Mouse (Mus musculus): ENCODE data around the gene Lamtor2. TPM values are rescaled to one million over a fixed set of nuclear protein-coding genes. Genes with fewer than 3 reads are reported as not detected.

Lamtor2 gene
- polyA plus RNA-seq, 1 experiment from 2014 or later = 188 TPM

DNA sequence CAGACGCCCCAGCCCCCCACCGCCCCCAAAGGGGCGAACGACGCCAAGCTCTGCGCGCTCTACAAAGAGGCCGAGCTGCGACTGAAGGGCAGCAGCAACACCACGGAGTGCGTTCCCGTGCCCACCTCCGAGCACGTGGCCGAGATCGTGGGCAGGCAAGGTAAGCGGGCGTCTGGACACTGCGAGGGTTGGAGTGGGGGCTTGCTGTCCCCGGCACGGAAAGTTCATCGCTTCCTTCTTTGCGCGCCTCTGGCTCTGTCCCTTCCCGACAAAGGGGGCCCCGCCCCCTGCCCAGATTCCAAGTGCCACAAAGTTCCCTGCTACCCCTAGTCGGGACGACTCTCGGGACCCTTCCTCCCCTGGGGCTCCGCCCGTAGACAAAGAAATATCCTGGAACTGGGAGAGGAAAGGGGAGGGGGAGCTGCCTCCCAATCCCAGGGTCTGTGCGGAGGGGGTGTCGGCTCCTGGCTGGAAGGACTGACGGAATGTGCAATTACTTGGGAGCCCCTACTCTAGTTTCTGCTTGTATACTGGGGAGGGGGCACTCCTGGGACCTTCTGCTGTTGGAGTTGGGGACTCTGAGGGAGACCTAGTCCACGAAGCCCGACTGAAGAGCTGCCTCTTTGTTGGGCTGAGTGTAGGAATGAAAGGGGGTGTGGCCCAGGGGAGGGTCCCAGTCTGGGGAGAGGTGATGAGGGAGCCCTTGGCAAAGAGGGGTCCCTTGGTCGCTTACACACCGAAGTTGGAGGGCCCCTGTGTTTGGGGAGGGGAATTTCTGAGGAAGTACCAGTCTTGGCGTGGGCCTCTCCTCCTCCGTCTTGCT lies 20.0 kb downstream of the Lamtor2 start:
- under 1% methylated on average over 40 of the region's 40 CpGs for WGBS
- peak overlapping the region; percentile 79 for H3K4me2 ChIP-seq (ENCODE audit: low read depth, low read length)
- H3K9me3 ChIP-seq (replicated peaks; ENCODE audit: control insufficient read depth, low read length) = no peaks in the 10 kb centered on the region
- H3K27ac ChIP-seq (ENCODE audit: low read length) = peak overlapping the region; percentile 87
- no peaks in the 10 kb centered on the region for H3K27me3 ChIP-seq (ENCODE audit: control insufficient read depth, insufficient read depth, low read length)
- H3K4me1 ChIP-seq (ENCODE audit: control insufficient read depth, insufficient read depth, low read length) = peaks cover 62% of the 10 kb centered on the region
- peak; percentile 6; the same call in 1 of the 2 replicates for ATAC-seq (ENCODE audit: insufficient read depth, low FRiP score)
- H3K9ac ChIP-seq (ENCODE audit: low read length) = peak overlapping the region; percentile 97
- H3K36me3 ChIP-seq (ENCODE audit: control insufficient read depth, insufficient read depth, low read length) = peaks cover 9% of the 10 kb centered on the region; the same call in 1 of the 2 replicates
- peak overlapping the region; percentile 67 for H3K4me3 ChIP-seq (replicated peaks; ENCODE audit: low read length)

DNA sequence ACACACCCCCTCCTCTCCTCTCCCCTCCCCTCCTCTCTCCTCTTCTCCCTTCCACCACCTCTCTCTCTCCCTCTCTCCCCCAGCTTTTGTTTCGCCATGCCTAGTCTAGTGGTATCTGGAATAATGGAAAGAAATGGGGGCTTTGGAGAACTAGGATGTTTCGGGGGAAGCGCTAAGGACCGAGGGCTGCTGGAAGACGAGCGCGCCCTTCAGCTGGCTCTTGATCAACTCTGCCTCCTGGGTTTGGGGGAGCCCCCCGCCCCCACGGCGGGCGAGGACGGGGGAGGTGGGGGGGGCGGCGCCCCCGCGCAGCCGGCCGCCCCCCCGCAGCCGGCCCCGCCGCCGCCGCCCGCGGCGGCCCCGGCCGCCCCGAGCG lies 20.6 kb downstream of the Lamtor2 start, which contains the start of gene Mex3a:
TSS of gene Mex3a (plus strand) at position 97 of the 376 bp plus-strand sequence.
- peaks cover 9% of the 10 kb centered on the region; the same call in 1 of the 2 replicates for H3K36me3 ChIP-seq (ENCODE audit: control insufficient read depth, insufficient read depth, low read length)
- no peak for ATAC-seq (ENCODE audit: insufficient read depth, low FRiP score)
- H3K4me1 ChIP-seq (ENCODE audit: control insufficient read depth, insufficient read depth, low read length) = peaks cover 64% of the 10 kb centered on the region
- no peaks in the 10 kb centered on the region for H3K9me3 ChIP-seq (replicated peaks; ENCODE audit: control insufficient read depth, low read length)
- WGBS = under 1% methylated on average over 30 of the region's 31 CpGs
- H3K9ac ChIP-seq (ENCODE audit: low read length) = peak within 1 kb of the TSS; percentile 97
- H3K4me3 ChIP-seq (replicated peaks; ENCODE audit: low read length) = peak within 1 kb of the TSS; percentile 67
- no peaks in the 10 kb centered on the region for H3K27me3 ChIP-seq (ENCODE audit: control insufficient read depth, insufficient read depth, low read length)
- H3K27ac ChIP-seq (ENCODE audit: low read length) = peak within 1 kb of the TSS; percentile 87
- H3K4me2 ChIP-seq (ENCODE audit: low read depth, low read length) = peak within 1 kb of the TSS; percentile 79

DNA sequence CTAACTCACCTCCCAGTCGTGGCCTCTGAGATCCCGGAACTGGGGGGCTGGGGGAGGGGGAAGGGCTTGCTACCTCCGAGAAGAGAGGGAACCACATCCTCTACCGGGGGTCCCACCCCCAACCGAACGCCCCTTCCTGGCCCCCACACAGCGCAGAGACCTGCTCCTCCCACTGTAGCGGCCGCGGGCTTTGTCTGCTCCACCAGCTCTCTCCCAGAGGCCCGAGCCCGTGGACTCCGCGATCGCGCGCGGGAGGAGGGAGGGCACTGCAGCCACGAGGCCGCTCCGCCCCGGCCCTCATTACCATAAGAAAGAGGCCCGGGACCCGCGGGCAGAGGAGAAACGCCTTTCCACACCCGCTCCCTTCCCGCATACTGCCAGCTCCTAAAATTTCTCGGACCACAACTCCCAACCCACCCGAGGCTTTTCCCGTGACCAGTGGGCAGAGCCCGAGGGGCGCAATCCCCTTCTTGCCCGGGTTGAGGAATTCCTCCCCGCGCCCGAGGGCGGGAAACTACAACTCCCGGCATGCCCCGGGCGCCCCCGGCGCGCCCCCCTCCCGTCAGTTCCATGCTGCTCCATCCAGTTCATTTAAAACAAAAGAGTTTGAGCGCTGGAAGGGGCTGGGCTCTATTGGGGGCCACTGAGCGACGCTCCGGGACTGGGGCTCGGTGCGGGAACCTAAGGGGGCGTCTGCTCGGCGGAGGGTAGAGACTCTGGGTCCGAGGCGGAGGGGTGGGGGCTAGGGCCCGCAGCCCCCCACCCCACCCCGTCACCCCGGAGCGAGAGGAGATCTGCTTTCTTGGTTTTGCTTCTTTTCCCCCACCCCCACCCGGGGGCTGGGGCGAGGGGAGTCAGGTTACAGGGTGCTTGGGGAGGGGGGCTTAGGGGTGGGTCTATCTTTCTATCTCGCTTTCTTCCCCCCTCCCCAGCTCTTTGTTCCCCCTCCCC lies 21.3 kb downstream of the Lamtor2 start:
- WGBS = 1% methylated on average over 61 of the region's 63 CpGs
- Histone ChIP-seq H3K9ac (ENCODE audit: low read length) (peak overlapping the region; percentile 97), H3K9me3 (replicated peaks; ENCODE audit: control insufficient read depth, low read length) (no peaks in the 10 kb centered on the region), H3K27me3 (ENCODE audit: control insufficient read depth, insufficient read depth, low read length) (no peaks in the 10 kb centered on the region), H3K4me1 (ENCODE audit: control insufficient read depth, insufficient read depth, low read length) (peaks cover 62% of the 10 kb centered on the region), H3K4me3 (replicated peaks; ENCODE audit: low read length) (peak overlapping the region; percentile 67), H3K27ac (ENCODE audit: low read length) (peak overlapping the region; percentile 87), H3K4me2 (ENCODE audit: low read depth, low read length) (peak overlapping the region; percentile 79), H3K36me3 (ENCODE audit: control insufficient read depth, insufficient read depth, low read length) (0 out of 2 replicates have a peak, but pooled peaks cover 3% of the 10 kb centered on the region)
- ATAC-seq (ENCODE audit: insufficient read depth, low FRiP score) = peak; percentile 85

DNA sequence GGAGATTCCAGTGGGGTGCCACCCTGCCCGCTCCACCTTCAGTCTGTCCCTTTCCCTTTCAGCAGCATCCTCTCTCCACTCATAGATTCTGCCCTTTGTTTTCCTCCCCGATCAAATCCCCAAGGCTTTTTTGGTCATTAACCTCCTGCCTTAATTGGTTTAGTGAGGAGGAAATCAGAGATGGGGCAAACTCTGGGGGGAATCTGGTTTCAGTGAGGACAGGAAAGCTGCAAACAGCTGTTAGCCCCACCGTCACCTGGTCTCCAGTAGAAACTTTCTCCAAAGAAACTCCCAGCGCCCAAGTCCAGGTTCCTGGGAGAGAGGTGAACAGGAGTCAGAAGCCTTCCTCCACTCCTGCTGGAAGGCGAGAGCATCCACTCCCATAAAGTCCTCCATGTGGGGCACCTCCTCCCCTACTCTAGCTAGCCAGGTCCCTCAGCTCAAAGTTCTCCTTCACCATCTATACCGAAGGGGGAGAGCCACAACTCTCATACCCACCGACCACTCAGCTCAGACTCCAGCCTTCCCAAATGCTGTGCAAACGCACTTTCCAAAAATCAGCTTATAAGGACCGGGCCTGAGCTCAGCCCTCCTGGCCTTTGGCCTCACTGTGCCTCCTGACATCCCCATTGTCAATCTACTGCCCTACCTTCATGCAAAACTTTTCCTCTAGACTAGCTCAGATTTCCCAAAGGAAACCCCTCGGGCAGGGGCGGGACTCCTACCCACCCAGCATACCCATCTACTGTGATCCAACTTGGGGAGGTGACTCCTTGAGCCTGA lies 22.6 kb downstream of the Lamtor2 start:
- WGBS = 14% methylated on average over 11 of the region's 11 CpGs
- ATAC-seq (ENCODE audit: insufficient read depth, low FRiP score) = no peak
- peak overlapping the region; percentile 79 for H3K4me2 ChIP-seq (ENCODE audit: low read depth, low read length)
- peak overlapping the region; percentile 97 for H3K9ac ChIP-seq (ENCODE audit: low read length)
- no peaks in the 10 kb centered on the region for H3K9me3 ChIP-seq (replicated peaks; ENCODE audit: control insufficient read depth, low read length)
- peaks cover 56% of the 10 kb centered on the region for H3K4me1 ChIP-seq (ENCODE audit: control insufficient read depth, insufficient read depth, low read length)
- H3K27ac ChIP-seq (ENCODE audit: low read length) = peak overlapping the region; percentile 87
- H3K36me3 ChIP-seq (ENCODE audit: control insufficient read depth, insufficient read depth, low read length) = no peaks in the 10 kb centered on the region
- H3K27me3 ChIP-seq (ENCODE audit: control insufficient read depth, insufficient read depth, low read length) = no peaks in the 10 kb centered on the region
- peak overlapping the region; percentile 67 for H3K4me3 ChIP-seq (replicated peaks; ENCODE audit: low read length)

DNA sequence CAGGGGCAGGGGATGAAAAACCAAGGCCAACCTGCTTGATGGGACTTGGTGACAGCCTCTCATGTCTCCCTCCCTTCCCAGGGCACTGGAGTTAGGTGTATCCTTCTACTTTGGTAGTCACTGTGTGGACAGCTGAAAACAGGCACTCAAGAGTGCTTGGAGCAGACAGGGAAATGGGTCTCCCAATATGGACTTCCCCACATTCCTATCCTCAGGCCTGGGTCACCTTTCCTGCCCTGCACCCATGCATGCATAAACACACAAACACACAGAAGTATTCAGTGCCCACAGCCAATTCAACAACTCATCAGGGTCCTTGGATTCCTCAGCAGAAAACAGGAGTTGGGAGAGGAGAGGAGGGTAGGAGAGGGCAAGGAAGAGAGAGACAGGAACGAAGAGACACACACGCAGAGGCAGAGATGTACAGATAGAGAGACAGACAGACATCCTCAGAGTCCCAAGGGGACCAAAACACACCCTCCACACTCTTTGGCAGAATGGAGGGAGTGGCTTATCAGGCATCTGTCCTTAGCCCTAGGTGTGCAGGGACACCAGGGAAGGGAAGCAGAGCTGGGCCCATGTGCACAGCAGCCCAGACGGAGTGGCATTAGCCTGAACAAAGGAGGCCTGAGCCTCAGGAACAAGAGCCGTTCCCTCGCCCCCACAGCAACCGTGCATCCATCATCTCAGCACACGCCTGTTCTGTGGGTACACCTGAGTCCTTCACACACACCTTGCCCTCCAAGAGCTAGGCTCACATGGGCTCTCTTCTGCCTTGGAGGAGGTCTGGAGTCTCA lies 23.5 kb downstream of the Lamtor2 start:
- Histone ChIP-seq H3K4me2 (ENCODE audit: low read depth, low read length) (peak overlapping the region; percentile 79), H3K9ac (ENCODE audit: low read length) (peak overlapping the region; percentile 97), H3K9me3 (replicated peaks; ENCODE audit: control insufficient read depth, low read length) (no peaks in the 10 kb centered on the region), H3K27ac (ENCODE audit: low read length) (no peak overlapping the region; the same call in 1 of the 2 replicates), H3K36me3 (ENCODE audit: control insufficient read depth, insufficient read depth, low read length) (peaks cover 6% of the 10 kb centered on the region; the same call in 1 of the 2 replicates), H3K4me1 (ENCODE audit: control insufficient read depth, insufficient read depth, low read length) (peaks cover 47% of the 10 kb centered on the region), H3K4me3 (replicated peaks; ENCODE audit: low read length) (peak overlapping the region; percentile 67; the same call in 1 of the 2 replicates), H3K27me3 (ENCODE audit: control insufficient read depth, insufficient read depth, low read length) (no peaks in the 10 kb centered on the region)
- 35% methylated on average over 7 of the region's 7 CpGs for WGBS
- ATAC-seq (ENCODE audit: insufficient read depth, low FRiP score) = no peak

DNA sequence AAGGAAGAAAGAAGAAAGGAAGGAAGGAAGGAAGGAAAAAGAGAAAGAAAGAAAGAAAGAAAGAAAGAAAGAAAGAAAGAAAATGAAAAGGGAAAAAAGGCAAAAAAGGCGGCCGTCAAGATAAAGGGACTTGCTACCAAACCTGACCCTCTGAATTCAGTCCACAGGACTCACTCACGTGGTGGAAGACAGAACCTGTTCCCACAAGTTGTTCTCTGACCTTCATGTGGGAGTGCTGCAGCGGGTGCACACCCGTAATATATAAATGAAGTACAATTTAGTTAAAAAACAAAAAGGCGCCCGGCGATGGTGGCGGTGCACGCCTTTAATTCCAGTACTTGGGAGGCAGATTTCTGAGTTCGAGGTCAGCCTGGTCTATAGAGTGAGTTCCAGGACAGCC lies 24.2 kb downstream of the Lamtor2 start:
- WGBS = 71% methylated on average over 11 of the region's 11 CpGs
- no peak for ATAC-seq (ENCODE audit: insufficient read depth, low FRiP score)
- H3K4me1 ChIP-seq (ENCODE audit: control insufficient read depth, insufficient read depth, low read length) = peaks cover 39% of the 10 kb centered on the region

DNA sequence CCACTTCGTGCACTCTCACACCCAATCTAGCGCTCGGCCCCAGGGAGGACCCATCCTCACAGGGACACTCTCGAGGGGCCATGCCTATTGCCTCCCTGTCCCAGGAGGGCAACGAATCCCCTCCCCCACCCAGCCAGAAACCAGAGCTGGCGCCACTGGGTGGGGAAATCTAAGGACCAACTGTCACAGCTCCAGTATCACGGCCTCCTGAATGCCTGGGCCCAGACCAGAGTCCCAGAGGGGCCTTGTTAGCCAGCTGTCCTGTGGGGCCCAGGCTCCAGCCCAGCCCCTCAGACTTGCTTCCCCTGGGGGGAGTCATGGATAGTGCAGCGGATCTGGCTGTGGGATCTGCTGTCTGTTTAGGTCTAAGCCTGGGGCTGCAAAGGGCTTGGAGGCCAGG lies 25.3 kb downstream of the Lamtor2 start:
- H3K4me2 ChIP-seq (ENCODE audit: low read depth, low read length) = 0 out of 2 replicates have a peak overlapping the region, but pooled peaks have one; percentile 9

More for the DNA sequence above, 24.2 kb downstream of the Lamtor2 start:
- Histone ChIP-seq H3K4me2 (ENCODE audit: low read depth, low read length) (no peak overlapping the region), H3K9ac (ENCODE audit: low read length) (0 out of 2 replicates have a peak overlapping the region, but pooled peaks have one; percentile 97), H3K36me3 (ENCODE audit: control insufficient read depth, insufficient read depth, low read length) (peaks cover 6% of the 10 kb centered on the region; the same call in 1 of the 2 replicates), H3K4me3 (replicated peaks; ENCODE audit: low read length) (no peak overlapping the region), H3K27ac (ENCODE audit: low read length) (no peak overlapping the region), H3K9me3 (replicated peaks; ENCODE audit: control insufficient read depth, low read length) (no peaks in the 10 kb centered on the region), H3K27me3 (ENCODE audit: control insufficient read depth, insufficient read depth, low read length) (no peaks in the 10 kb centered on the region)

More for the DNA sequence above, 25.3 kb downstream of the Lamtor2 start:
- no peaks in the 10 kb centered on the region for H3K9me3 ChIP-seq (replicated peaks; ENCODE audit: control insufficient read depth, low read length)
- no peak overlapping the region for H3K4me3 ChIP-seq (replicated peaks; ENCODE audit: low read length)
- peaks cover 37% of the 10 kb centered on the region for H3K4me1 ChIP-seq (ENCODE audit: control insufficient read depth, insufficient read depth, low read length)
- no peak for ATAC-seq (ENCODE audit: insufficient read depth, low FRiP score)
- H3K27ac ChIP-seq (ENCODE audit: low read length) = peak overlapping the region; percentile 37
- H3K9ac ChIP-seq (ENCODE audit: low read length) = peak overlapping the region; percentile 61
- H3K36me3 ChIP-seq (ENCODE audit: control insufficient read depth, insufficient read depth, low read length) = peaks cover 6% of the 10 kb centered on the region; the same call in 1 of the 2 replicates
- 49% methylated on average over 8 of the region's 8 CpGs for WGBS
- no peaks in the 10 kb centered on the region for H3K27me3 ChIP-seq (ENCODE audit: control insufficient read depth, insufficient read depth, low read length)

Data from stomach, embryonic 16.5 days (tissue).